Mouse (Mus musculus) thymus, postnatal 4 days (tissue): Measurements from ENCODE around the gene Kcnc3.
A peak's percentile ranks its signal among the peaks of the same experiment; 100 is the strongest.

Source experiments
- DNase-seq: peaks from one replicate; pipeline ENCODE4 v3.0.0; 2021

Kcnc3 gene

DNA sequence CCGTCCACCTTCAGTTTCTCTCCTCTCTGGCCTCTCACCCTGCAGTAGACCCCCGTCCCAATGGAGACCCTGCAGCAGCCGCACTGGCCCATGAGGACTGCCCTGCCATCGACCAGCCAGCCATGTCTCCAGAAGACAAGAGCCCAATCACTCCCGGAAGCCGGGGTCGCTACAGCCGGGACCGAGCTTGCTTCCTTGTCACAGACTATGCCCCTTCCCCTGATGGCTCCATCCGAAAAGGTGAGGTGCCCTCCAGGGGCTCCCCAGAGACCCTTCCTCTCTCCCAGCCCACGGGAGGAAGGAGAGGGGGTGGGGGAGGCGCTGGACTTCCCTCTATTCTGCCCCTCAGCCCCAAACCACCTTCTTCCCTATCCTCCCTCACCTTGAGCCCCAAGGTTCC is 7.9 kb downstream of the Kcnc3 start:
- DNase-seq: no peak

DNA sequence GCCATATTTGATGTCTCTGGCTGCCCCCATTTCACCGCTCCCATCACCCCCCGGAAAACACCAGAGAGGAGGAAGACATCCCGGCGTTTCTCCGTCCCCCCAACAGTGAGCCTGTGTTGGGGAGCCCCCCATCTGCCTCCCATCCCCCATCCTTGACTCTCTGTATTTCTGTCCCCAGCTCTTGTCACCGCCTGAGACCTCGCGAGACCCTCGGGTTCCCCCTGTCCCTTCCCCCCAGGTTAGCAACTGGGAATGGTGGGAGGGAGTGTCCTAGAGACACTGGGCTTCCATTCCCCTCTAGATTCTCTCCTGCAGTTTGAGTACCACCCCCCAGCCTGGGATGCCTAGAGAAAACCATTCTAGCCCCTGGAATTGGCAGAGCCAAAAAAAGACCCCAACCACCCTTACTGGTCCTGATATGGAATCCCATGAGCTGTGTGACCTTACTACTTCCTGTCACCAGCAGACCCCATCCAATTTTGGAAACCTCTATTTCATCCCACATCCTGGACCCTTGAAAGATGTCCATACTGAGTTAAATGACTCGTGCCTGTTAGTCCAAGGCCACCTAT is 10.3 kb downstream of the Kcnc3 start:
- no peak for DNase-seq

DNA sequence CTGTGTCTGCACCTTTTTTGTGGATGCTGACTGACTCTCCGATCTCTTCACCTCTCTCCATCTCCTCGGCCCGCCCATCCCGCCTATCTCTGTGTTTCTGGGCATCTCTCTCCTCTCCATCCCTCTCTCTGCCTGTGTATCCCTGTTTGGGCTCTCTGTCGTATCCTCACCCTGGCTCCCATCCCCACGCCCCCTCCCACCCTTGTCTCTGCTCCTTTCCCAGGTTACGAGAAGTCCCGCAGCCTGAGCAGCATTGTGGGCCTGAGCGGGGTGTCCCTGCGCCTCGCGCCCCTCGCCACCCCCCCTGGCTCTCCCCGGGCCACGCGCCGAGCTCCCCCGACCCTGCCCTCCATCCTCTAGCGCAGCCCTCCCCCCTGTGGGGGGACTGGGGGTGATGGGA is 11.2 kb downstream of the Kcnc3 start:
- no peak for DNase-seq

DNA sequence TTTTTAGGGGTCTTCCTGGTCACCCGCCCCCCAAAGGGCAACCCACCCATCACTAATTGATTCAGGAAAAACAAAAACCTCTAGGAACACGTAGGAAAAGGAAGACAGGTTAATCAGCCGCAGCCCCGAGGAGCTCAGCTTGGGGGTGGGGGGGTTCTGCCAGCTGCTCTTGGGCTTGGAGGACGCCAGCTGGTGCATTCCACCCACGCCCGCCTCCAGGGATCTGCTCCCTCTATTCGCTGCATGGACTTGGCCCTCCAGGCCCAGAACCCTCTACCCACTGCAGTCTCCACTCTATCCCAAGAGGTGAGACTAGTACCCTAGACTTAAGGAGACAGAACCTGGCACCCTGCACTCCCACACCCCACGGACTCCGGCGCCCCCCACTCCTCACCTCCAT is 12.0 kb downstream of the Kcnc3 start:
- DNase-seq: no peak

DNA sequence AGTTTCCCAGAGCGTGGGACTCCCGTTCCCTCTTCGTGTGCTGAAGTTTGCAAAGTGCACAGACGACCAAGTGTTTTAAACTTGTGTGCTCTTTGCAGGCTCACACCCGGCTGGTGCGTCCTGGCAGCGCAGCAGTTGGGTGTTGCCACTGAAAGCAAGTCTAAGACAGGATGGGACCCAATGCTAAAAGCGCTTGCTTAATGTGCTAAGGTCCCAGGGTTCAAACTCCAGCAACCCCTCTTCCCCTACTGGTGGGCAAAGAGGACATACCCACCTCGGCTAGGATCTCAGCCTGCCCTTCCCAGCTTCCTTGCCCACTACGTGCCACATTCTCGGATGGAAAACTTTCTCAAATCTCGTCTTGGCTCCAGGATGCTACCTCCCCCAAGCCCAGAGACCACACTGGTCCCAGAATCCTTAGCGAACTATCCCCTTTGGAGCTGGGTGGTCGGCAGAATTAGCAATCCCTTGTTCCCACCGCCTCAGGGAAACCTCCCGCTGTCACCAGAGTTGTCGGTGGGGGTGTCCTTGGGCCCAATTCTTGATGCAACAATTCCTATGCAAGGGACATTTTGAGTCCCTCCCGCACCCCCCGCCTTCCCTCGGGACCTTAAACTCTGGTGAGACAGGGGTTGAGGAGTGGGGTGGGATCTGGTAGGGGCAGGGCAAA is 12.9 kb downstream of the Kcnc3 start:
- no peak for DNase-seq

DNA sequence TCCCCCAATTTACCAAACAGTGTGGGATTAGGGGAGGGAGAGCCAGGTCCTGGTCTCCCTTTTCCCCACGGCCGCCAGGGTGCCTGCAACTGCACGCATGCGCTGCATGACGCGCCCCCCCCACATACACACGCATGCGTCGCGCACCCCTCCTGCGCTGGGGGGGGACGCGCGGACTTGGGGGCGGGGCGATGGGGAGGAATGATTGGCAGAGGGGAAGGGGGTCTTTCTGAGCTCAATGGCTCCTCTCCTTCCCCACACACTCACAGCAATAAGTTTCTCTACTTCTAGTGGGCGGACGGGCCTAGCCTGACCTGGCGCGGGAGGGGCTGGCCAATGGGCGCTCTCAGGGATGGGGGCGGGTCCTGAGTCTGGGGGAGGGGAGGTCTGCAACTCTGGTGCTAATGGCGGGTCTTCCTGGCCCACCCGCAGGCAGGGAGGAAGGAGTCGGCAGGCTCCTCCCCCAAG is 13.7 kb downstream of the Kcnc3 start:
- peak; percentile 28 for DNase-seq

DNA sequence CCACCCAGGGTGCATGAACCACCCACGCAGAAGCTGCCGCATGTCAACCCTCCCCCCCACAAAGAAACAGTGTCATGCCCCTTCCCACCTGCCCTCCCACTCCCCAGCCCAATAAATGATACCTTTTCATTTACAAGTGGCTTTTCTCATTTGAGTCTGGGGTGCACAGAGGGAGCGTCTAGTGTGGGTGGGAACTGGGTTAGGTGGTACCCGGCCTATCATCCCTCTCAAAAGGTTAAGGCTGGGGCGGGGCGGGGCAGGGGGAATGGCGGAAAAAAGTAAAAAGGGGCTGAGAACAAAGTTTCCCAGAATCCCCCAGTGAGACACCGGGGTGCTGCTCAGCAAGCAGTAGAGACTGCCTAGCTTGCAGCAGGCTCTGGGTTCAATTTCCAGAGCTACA is 14.2 kb downstream of the Kcnc3 start:
- DNase-seq: no peak

DNA sequence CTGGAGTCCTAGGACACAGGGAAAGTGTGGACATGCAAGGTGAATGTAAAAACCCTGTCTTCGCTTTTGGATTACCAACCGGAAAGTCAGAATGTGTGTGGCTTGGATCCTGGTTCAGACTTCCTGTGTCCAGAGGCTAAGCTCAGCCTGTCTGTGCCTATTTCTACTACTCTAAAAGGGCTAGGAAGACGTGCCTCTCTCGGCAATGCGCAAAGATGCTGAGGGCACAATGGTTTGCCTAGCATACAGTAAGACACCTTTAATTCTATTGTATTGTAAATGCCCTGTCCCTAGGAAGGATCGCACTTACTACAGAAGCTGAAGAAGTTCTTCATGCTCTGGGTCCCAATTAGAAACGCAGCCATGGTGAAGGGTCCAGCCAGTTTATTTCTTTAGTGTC is 15.0 kb downstream of the Kcnc3 start:
- DNase-seq: no peak

DNA sequence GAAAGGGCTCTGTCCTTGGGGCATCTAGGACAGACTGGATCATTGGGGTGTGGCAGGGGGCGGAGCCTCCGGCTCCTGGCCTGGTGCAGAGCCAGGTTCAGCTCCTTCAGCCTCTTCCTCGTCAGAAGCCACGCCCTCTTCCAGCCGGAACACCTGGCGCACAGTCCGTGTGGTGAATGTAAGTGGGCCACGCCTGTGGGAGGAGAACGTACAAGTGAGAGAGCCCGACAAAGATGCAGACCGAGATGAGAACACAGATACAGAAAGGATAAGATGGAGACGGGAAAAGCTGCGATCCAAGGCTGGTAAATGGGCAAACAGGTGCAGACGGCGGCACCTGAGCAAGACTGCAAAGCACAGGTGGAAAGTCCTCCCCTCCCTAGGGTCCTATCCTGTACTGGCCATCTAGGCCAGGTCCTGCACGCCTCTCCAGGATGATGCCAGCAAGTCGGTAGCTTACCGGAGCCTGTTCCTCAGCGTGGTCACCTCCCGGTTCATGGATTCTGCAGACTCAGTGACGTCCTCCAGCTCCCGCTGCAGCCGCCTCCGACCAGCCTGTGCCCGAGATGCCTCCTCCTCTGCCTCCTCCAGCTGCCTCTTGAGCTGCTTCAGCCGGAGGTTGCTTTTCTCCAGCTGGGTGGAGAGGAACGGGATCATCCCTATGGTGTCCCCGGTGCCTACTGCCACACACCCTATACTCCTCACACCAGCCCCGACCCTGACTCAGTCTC is 15.9 kb downstream of the Kcnc3 start:
- DNase-seq: no peak

DNA sequence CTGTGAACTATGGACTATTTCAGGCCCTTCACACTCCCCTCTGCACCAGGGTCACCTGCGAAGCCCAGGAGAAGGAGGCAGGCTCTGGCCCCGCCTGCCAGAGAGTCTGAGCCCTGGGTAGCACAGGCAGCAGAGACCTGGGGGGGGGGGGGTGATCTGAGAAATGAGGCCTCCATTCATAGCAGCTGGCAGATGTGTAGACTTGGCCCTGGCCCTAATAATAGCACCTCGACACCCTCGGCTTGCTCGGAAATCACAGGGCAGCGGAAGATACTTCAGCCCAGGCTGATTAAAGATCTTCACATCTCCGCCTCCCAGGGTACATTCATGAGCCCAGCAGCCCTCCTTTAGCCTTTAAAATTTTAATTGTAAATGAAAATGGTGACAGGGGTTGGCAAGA is 21.7 kb downstream of the Kcnc3 start:
- no peak for DNase-seq

DNA sequence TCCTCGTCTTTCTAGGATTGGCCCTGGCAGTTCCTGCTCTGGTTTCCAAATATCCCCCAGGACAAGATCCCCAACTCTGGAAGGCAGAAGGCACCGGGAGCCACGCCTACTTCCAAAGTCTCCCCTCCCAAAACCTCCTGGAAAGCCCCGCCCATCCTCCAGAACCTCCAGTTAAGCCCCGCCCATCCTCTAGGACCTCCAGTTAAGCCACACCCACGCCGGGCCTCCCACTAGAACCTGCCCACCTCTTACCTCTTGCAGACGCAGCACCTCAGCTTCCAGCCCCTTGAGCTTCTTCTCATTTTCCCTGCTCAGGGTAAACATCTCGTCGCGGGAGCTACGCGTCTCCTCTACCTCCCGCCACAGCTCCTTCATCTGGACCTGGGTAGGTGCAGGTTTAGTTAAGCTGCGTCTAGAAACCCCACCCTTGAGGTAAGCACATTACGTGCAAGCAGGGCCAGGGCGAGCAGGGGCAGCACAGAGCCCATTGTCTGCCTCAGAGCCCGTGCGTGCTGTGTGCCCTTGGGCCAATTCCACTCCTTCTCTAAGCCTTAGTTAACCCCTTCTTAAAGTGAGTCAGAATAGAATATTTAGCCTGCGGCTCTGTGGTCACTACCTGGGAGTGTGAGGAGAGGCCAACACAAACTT is 23.7 kb downstream of the Kcnc3 start:
- no peak for DNase-seq

DNA sequence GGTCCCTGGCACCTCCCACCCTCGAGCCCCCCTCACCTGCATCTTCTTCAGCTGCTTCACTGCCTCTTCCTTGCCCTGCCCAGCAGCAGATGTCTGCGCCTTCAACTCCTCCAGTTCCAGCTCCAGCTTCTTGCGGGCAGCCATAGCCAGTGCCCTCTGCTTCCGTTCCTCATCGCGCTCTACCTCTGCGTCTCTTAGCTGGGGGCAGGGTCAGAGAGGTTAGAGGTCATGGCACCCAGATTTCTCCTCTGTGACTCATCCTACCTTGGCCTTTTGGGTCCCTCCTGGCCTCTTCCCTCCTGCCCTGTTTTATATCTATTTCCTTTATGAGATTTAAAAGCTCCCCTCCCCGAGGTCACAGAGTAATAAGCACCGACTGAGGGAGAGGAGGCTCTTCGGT is 24.8 kb downstream of the Kcnc3 start:
- no peak for DNase-seq

DNA sequence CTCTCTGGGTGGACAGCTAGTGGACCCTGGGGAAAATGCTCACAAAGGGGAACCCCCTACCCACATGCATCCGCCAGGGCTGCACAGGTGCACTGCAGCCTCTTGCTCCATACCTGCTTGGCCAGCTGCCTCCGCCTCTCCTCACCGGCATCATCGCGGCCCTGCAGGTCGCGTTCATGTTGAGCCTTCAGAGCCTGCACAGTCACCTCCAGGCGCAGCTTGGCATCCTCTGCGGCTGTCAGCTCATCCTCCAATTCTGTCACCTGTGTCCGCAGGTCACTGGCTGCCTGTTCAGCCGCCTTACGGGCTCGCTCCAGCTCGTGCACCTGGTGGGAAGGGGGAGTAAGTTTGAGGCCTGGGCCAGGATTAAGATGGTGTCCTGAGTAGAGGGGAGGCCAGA is 25.5 kb downstream of the Kcnc3 start:
- no peak for DNase-seq

DNA sequence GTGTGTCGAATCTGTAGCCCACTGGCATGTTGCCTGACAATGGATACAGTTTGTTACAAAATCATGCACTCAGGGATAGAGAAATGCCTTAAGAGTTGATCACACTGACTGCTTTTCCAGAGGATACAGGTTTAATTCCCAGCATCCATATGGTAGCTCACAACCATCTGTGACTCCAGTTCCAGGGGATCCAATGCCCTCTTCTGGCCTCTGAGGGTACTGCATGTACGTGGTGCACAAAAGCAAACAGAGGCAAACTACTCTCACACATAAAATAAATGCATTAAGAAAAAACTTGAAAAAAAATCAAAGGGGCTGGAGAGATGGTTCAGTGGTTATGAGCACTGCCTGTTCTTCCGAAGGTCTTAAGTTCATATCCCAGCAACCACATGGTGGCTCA is 26.6 kb downstream of the Kcnc3 start:
- DNase-seq: peak; percentile 53

DNA sequence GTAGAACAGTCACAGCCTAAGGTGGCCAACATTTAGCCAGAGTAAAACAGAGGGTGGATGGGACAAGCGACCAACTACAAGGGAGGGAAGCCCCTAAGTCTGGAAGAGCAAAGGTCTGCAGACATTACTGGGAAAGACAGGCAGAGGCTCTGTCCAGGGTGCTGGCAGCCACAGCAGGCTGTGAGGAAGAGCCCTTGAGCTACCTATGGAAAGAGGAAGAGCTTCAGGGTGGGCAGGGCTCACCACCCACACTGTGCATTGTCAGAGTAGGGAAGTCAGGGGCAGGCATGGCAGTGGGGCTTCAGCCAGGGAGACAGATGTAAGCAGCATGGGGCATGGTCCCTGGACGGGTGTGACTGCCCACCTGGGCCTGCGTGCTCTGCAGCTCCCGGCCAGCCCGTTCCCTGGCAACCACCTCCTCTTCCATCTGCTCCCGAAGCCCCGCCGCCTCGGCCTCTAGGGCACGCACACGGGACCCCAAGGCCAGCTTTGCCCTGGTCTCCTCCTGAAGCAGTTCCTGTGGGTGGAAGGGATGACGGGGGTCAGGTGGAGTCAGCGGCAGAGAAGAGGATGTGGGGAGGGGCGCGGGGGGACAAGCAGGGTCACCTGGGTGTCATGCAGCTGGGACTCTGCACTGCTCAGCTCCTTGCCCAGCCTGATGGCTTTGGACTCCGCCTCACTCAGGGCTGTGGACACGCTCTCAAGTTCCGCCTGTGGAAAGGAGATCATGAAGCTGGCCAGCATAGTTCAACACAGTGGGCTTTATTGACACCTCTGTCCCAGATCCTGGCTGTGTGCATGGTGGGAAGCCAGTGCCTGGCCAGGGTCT is 33.5 kb downstream of the Kcnc3 start:
- DNase-seq: no peak

DNA sequence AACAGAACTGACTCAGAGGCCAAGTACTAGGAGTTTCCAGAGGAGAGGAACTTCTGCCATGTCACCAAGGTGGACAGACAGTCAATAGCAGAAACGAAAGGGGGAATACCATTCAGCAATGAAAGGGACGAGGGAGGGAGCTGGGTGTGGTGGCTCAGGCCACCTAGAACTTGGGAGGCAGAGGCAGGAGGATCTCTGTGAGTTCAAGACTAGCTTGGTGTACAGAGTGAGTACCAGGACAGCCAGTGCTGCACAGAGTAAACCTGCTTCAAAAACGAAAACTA is 34.0 kb downstream of the Kcnc3 start:
- no peak for DNase-seq

DNA sequence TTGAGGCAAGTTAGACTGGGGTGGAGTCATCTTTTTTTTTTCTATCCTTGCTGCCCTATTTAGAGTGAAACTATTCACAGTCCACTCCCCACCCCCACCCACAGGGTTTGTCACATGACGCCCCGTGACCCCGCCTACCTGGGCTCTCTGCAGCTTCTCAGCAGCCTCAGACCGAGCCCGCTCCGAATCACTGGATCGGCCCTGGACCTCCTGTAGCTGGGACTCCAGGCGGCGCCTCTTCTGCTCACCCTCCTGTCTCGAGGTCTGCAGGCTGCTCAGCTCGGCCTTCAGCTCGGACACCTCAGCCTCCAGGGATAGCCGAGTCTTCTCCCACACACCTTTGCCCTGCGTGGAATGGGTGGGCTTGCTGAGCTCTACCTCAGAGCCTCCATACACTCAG is 34.4 kb downstream of the Kcnc3 start:
- no peak for DNase-seq

DNA sequence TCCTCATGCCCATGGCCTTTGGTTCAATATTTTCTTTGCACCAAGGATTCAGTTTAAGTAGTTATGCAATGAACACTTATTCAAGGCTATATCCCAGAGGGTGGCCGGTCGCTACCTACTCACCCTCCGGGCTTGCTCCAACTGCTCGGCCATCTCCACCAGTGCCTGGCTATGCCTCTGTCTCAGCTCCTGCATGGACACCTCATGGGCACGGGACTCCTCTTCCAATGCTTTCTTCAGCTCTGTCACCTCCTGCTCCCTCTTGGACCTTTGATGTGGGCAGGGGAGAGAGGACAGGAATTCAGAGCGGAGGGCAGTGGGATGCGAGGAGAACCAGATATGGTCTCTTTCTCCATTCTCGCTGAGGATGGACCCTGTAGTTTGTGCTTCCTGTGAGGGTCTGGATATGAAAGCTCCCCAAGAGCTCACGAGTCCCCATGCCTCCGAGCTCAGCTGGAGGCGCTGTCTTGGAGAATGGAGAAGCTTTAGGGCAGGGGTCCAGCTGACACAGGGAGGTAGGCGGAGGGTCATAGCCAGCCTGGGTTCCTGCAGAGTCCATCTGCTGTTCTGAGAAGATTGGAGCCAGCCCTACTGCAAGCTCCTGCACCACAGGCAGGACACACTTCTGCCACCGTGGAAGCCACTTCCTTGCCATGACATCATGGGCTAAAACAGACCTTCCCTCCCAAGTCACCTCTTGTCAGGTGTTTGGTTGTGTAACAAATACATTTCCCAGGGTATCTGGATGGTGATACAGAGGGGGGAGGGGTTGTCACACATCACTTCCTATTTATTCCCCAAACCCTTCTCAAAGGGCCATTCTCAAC is 35.0 kb downstream of the Kcnc3 start:
- DNase-seq: no peak

DNA sequence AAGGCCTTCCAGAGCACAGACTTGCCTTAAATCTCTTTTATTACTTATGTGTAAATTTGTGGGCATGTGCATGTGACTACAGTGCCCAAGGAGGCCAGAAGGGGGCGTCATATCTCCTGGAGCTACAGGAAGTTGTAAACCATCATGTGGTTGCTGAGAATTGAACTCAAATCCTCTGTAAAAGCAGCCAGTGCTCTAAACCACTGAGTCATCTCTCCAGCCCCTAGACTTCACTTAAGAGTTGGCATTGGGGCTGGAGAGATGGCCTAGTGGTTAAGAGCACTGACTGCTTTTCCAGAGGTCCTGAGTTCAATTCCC is 35.6 kb downstream of the Kcnc3 start:
- DNase-seq: no peak

DNA sequence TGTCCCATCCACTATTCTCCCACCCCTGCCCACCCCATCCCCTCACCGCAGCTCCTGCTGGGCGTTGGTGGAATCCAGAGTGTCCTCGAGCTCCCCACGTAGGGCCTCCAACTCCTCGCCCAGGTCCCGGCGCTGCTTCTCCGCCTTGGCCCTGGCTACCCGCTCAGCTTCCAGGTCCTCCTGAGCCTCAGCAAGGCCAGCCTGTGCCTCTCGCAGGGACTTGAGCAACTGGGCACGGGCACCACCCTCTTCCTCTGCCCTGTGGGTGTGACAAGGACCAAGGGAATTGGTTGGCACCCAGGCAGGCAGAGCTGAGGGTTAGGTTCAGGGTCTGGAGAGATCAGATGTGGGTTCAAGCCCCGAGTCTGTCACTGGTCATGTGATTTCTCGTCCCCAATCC is 36.5 kb downstream of the Kcnc3 start:
- no peak for DNase-seq

DNA sequence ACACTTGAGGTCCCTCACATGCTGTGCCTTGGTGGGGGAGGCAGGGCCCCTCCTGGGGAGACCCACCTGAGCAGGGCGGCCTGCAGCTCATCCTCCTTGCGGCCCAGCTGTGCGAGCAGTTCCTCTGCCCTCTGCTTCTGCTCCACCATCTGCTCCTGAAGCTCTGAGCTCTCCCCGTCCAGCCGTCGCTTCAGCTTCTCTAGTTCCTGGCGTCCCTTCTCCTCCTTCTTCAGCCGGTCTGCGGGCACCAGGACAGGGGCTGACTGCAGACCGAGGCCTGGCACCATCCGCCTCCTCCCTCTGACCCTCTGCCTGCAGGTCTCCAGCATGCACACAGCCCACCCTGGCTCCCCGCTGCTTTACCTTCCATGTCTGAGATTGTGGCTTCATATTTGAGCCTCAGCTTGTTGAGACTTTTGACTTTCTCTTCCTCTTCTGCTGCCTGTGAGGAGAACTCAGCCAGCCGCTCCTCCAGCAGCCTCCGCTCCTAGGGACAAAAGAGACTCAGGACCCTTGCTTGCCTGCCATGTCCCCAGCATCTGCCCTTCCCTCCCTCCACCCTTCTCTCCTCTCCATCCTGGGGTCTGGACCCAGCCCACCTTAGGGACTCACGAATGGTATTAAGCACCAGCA is 38.1 kb downstream of the Kcnc3 start:
- no peak for DNase-seq

DNA sequence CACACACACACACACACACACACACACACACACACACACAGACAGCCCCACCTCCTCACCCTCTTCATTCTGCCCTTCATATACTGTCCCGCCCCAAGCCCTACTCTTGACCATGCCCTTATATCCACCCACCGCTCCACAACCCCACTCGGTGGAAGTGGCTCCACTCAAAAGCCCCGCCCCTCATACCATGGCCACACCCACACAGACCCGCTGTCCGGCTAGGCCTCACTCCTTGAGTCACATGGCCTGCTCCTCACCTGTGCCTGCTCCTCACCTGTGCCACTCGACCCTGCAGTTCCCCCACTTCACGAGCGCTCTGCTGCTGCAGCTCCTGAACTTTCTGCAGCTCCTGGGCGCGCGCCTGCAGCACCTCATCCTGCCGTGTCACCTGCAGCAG is 40.0 kb downstream of the Kcnc3 start:
- no peak for DNase-seq
